Mouse (Mus musculus) hindbrain, embryonic 16.5 days (tissue): Measurements from ENCODE around the gene Cmah. TPM values are rescaled to one million over a fixed set of nuclear protein-coding genes. Genes with fewer than 3 reads are reported as not detected.

ENCODE experiments used
- ATAC-seq: fragments of 200-750 bp; cut with Nextera tagmentation; 2 replicates; pipeline ENCODE4 v1.8.0; 2017; ENCODE audit warnings: moderate TSS enrichment, moderate library complexity
- H3K27ac ChIP-seq: fragments of 300-500 bp; sonication (generic); 2 replicates; pipeline ENCODE4 v1.5.1; 2014; ENCODE audit warnings: low read depth, mild to moderate bottlenecking, control low read depth, low read length, moderate library complexity
- H3K27me3 ChIP-seq: fragments of 300-500 bp; sonication (generic); replicated peaks from 2 replicates; pipeline ENCODE4 v1.6.1; 2014; ENCODE audit warnings: low read length; ENCODE audit not compliant: control insufficient read depth, insufficient read depth
- H3K36me3 ChIP-seq: fragments of 300-500 bp; sonication (generic); 2 replicates; pipeline ENCODE4 v1.6.1; 2014; ENCODE audit warnings: mild to moderate bottlenecking, low read length, moderate library complexity, mixed read lengths; ENCODE audit not compliant: control insufficient read depth, insufficient read depth
- H3K4me1 ChIP-seq: fragments of 300-500 bp; sonication (generic); 2 replicates; pipeline ENCODE4 v1.6.1; 2014; ENCODE audit warnings: low read depth, low read length; ENCODE audit not compliant: control insufficient read depth, insufficient read depth
- H3K4me2 ChIP-seq: fragments of 300-500 bp; sonication (generic); 2 replicates; pipeline ENCODE4 v1.6.1; 2014; ENCODE audit warnings: mild to moderate bottlenecking, low read length, control low read depth, moderate library complexity
- H3K4me3 ChIP-seq: fragments of 300-500 bp; sonication (generic); 2 replicates; pipeline ENCODE4 v1.5.1; 2014; ENCODE audit warnings: mild to moderate bottlenecking, low read length, control low read depth, moderate library complexity
- H3K9ac ChIP-seq: fragments of 300-500 bp; sonication (generic); 2 replicates; pipeline ENCODE4 v1.6.1; 2014; ENCODE audit warnings: low read depth, mild to moderate bottlenecking, control low read depth, low read length, moderate library complexity
- H3K9me3 ChIP-seq: fragments of 300-500 bp; sonication (generic); 2 replicates; pipeline ENCODE4 v1.6.1; 2014; ENCODE audit warnings: mild to moderate bottlenecking, low read length, moderate library complexity; ENCODE audit not compliant: control insufficient read depth
- WGBS: fragments of 180-500 bp; shearing (Covaris S2); extraction: QIAGEN DNeasy Blood & Tissue Kit; methylation state at CpG from one replicate; pipeline ENCODE4 v1.1.7; 2014; 5-methylcytosine and 5-hydroxymethylcytosine counted together
- polyA plus RNA-seq: library from polyadenylated mRNA; unstranded; fragments of >200 nt; fragmentation: Nextera tagmentation; extraction: Ambion mirVana; gene quantifications from 2 replicates; pipeline ENCODE4 v1.2.1, GENCODE M21; 2015

Gene Cmah
- polyA plus RNA-seq, 1 experiment from 2014 or later: 0.16 TPM

GRCm38 (mm10) chr13:24311011-24311940 lies 15.9 kb upstream of the Cmah start:
- WGBS: 92% methylated on average over 8 of the region's 8 CpGs

DNA sequence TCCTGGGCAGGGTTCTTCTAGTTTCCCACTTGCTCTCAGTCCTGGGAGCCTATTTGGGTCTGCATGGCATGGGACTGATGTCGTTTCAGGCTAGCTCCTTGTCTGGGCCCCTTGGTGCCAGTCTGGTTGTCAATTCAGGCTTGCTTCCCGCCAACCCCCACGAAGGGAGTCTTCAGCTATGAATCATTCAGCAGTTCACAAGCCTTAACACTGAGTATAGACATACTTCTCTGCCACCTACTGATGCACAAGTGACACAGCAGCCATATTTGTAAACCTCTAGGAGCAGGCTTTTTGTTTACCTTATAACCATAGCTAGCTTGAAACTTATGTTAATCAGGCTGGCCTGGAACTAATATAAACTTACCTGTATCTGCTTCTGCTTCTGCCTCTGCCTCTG lies 10.6 kb upstream of the Cmah start:
- 55% methylated on average over 3 of the region's 3 CpGs for WGBS

More at GRCm38 (mm10) chr13:24311011-24311940, 15.9 kb upstream of the Cmah start:
- Histone ChIP-seq H3K27me3 (no peaks in the 10 kb centered on the region), H3K9me3 (no peaks in the 10 kb centered on the region), H3K4me1 (no peaks in the 10 kb centered on the region), H3K4me3 (no peak overlapping the region), H3K36me3 (no peaks in the 10 kb centered on the region), H3K27ac (no peak overlapping the region), H3K9ac (no peak overlapping the region), H3K4me2 (no peak overlapping the region)
- ATAC-seq: no peak

DNA sequence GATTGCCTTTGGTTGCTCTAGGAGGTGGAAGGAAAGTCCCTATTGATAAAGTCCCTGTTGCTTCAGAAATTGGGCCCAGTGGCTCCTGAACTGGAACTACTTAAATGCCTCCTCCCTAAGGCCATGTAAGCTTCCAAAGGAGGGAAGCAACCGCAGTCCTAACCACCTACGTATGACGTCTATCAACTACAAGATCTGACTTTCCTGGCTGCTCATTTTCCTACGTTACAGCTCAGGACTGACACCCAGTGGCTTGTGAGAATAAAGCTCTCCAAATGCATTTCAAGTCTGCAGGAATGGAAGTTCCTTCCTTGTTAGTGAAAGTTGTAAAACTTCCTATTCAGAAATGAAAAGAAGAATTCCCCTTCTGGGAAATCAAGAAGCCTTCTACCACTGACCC lies 8.6 kb upstream of the Cmah start:
- no peak overlapping the region for H3K4me2 ChIP-seq
- WGBS: 25% methylated on average over 4 of the region's 4 CpGs
- H3K4me1 ChIP-seq: no peaks in the 10 kb centered on the region
- H3K27ac ChIP-seq: no peak overlapping the region
- H3K27me3 ChIP-seq: no peaks in the 10 kb centered on the region
- no peaks in the 10 kb centered on the region for H3K36me3 ChIP-seq
- ATAC-seq: no peak
- no peak overlapping the region for H3K4me3 ChIP-seq
- H3K9me3 ChIP-seq: no peaks in the 10 kb centered on the region
- H3K9ac ChIP-seq: no peak overlapping the region

More for the DNA sequence above, 10.6 kb upstream of the Cmah start:
- H3K9me3 ChIP-seq: no peaks in the 10 kb centered on the region
- no peak overlapping the region for H3K9ac ChIP-seq
- H3K4me1 ChIP-seq: no peaks in the 10 kb centered on the region
- ATAC-seq: no peak
- H3K4me2 ChIP-seq: no peak overlapping the region
- H3K4me3 ChIP-seq: no peak overlapping the region
- no peaks in the 10 kb centered on the region for H3K27me3 ChIP-seq
- no peaks in the 10 kb centered on the region for H3K36me3 ChIP-seq
- H3K27ac ChIP-seq: no peak overlapping the region

- H3K27ac ChIP-seq: no peak overlapping the region
- no peak overlapping the region for H3K4me3 ChIP-seq
- no peaks in the 10 kb centered on the region for H3K4me1 ChIP-seq
- no peaks in the 10 kb centered on the region for H3K9me3 ChIP-seq
- no peaks in the 10 kb centered on the region for H3K27me3 ChIP-seq
- no peak overlapping the region for H3K4me2 ChIP-seq
- no peaks in the 10 kb centered on the region for H3K36me3 ChIP-seq
- no peak for ATAC-seq
- no peak overlapping the region for H3K9ac ChIP-seq
- 52% methylated on average over 6 of the region's 6 CpGs for WGBS
Observed at GRCm38 (mm10) chr13:24321313-24321712, 5.9 kb upstream of the Cmah start.

- whole genome bisulfite sequencing: 81% methylated on average over 9 of the region's 9 CpGs
- no peaks in the 10 kb centered on the region for H3K27me3 ChIP-seq
- H3K4me2 ChIP-seq: no peak overlapping the region
Observed at GRCm38 (mm10) chr13:24328036-24328817, 1.0 kb downstream of the Cmah start.

GRCm38 (mm10) chr13:24330128-24330527 lies 2.9 kb downstream of the Cmah start:
- no peak overlapping the region for H3K9ac ChIP-seq
- ATAC-seq: no peak
- H3K27ac ChIP-seq: no peak overlapping the region
- no peaks in the 10 kb centered on the region for H3K4me1 ChIP-seq
- H3K27me3 ChIP-seq: no peaks in the 10 kb centered on the region
- H3K36me3 ChIP-seq: no peaks in the 10 kb centered on the region
- H3K4me3 ChIP-seq: no peak overlapping the region
- H3K4me2 ChIP-seq: no peak overlapping the region
- 81% methylated on average over 4 of the region's 4 CpGs for WGBS
- H3K9me3 ChIP-seq: no peaks in the 10 kb centered on the region

More at GRCm38 (mm10) chr13:24328036-24328817, 1.0 kb downstream of the Cmah start:
- ATAC-seq: no peak
- no peaks in the 10 kb centered on the region for H3K36me3 ChIP-seq
- H3K27ac ChIP-seq: no peak overlapping the region
- H3K4me3 ChIP-seq: no peak overlapping the region
- H3K4me1 ChIP-seq: no peaks in the 10 kb centered on the region
- no peak overlapping the region for H3K9ac ChIP-seq
- H3K9me3 ChIP-seq: no peaks in the 10 kb centered on the region

GRCm38 (mm10) chr13:24330836-24331523 lies 3.8 kb downstream of the Cmah start:
- Histone ChIP-seq H3K9ac (no peak overlapping the region), H3K27ac (no peak overlapping the region), H3K36me3 (no peaks in the 10 kb centered on the region), H3K4me3 (no peak overlapping the region), H3K4me2 (no peak overlapping the region), H3K4me1 (no peaks in the 10 kb centered on the region), H3K27me3 (no peaks in the 10 kb centered on the region), H3K9me3 (no peaks in the 10 kb centered on the region)
- ATAC-seq: no peak
- WGBS: 75% methylated on average over 7 of the region's 7 CpGs

DNA sequence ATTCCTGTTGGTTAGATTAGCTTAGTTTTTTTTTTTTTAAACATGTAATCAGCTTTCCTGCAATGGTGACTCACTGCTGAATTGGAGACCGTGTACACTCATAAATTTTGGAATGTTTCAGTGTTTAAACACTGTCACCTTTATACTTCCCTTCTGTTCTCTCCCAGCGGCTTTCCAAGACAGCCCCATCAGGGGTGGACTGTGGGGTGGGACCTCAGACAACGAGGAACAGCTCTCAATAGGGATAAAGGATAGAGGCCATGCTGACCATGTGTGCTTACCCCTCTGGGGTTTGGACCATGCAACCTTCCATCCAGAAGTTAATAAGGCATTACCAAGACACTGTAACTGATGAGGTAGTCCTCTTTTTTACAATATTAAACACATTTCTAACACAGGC lies 5.3 kb downstream of the Cmah start:
- Histone ChIP-seq H3K4me2 (no peak overlapping the region), H3K27me3 (no peaks in the 10 kb centered on the region), H3K4me1 (no peaks in the 10 kb centered on the region), H3K9ac (no peak overlapping the region), H3K36me3 (no peaks in the 10 kb centered on the region), H3K9me3 (no peaks in the 10 kb centered on the region), H3K27ac (no peak overlapping the region), H3K4me3 (no peak overlapping the region)
- WGBS: 66% methylated on average over 3 of the region's 3 CpGs
- ATAC-seq: no peak

GRCm38 (mm10) chr13:24336818-24337217 lies 9.6 kb downstream of the Cmah start:
- Histone ChIP-seq H3K4me3 (no peak overlapping the region), H3K27me3 (no peaks in the 10 kb centered on the region), H3K4me1 (no peaks in the 10 kb centered on the region), H3K9me3 (no peaks in the 10 kb centered on the region), H3K4me2 (no peak overlapping the region), H3K27ac (no peak overlapping the region), H3K9ac (no peak overlapping the region), H3K36me3 (no peaks in the 10 kb centered on the region)
- ATAC-seq: no peak
- WGBS: 88% methylated on average over 4 of the region's 4 CpGs
